Mouse (Mus musculus): ENCODE measurements around the gene Myo15b. TPM values are rescaled to one million over a fixed set of nuclear protein-coding genes. Genes with fewer than 3 reads are reported as not detected.
"Not testable (repeated sequence)": the region's sequence is repeated elsewhere in the genome, so short reads cannot be mapped to it uniquely, and the experiment has no call there.

The Myo15b gene
- polyA plus RNA-seq, 1 experiment, result 0.16 TPM

- peaks cover 6% of the 10 kb centered on the region for H3K4me1 ChIP-seq (ENCODE audit: control insufficient read depth, insufficient read depth, low read length)
- H3K27me3 ChIP-seq (ENCODE audit: control insufficient read depth, insufficient read depth, low read length), result no peaks in the 10 kb centered on the region
- no peak for TF ChIP-seq POLR2A (IDR thresholded peaks at IDR 0.05; ENCODE audit: borderline replicate concordance, insufficient read depth, low read length)
- H3K27ac ChIP-seq (ENCODE audit: insufficient read depth, low read length), result no peak overlapping the region
- 53% methylated on average over 6 of the region's 6 CpGs for WGBS
- no peak for DNase-seq
- no peak overlapping the region for H3K4me3 ChIP-seq (replicated peaks; ENCODE audit: insufficient read depth, low read depth, low read length)
Observed at GRCm38 (mm10) chr11:115841961-115842550, 16.1 kb upstream of the Myo15b start.

- H3K4me3 ChIP-seq (replicated peaks; ENCODE audit: insufficient read depth, low read depth, low read length), result no peak overlapping the region
- H3K27ac ChIP-seq (ENCODE audit: insufficient read depth, low read length), result no peak overlapping the region
- no peak for DNase-seq
- 83% methylated on average over 14 of the region's 14 CpGs for WGBS
- H3K27me3 ChIP-seq (ENCODE audit: control insufficient read depth, insufficient read depth, low read length), result no peaks in the 10 kb centered on the region
- H3K4me1 ChIP-seq (ENCODE audit: control insufficient read depth, insufficient read depth, low read length), result peaks cover 6% of the 10 kb centered on the region
- TF ChIP-seq CTCF (IDR thresholded peaks at IDR 0.05; ENCODE audit: borderline replicate concordance, insufficient read depth, low read depth, low read length), result no peak
- TF ChIP-seq POLR2A (IDR thresholded peaks at IDR 0.05; ENCODE audit: borderline replicate concordance, insufficient read depth, low read length), result no peak
Observed at GRCm38 (mm10) chr11:115843141-115843890, 14.9 kb upstream of the Myo15b start.

- 92% methylated on average over 5 of the region's 5 CpGs for WGBS
Observed at GRCm38 (mm10) chr11:115843891-115844239, 14.3 kb upstream of the Myo15b start.

GRCm38 (mm10) chr11:115844240-115844639 is 14.0 kb upstream of the Myo15b start:
- H3K27me3 ChIP-seq (ENCODE audit: control insufficient read depth, insufficient read depth, low read length), result no peaks in the 10 kb centered on the region
- peaks cover 6% of the 10 kb centered on the region for H3K4me1 ChIP-seq (ENCODE audit: control insufficient read depth, insufficient read depth, low read length)
- H3K27ac ChIP-seq (ENCODE audit: insufficient read depth, low read length), result no peak overlapping the region
- no peak for DNase-seq
- TF ChIP-seq POLR2A (IDR thresholded peaks at IDR 0.05; ENCODE audit: borderline replicate concordance, insufficient read depth, low read length) (no peak), CTCF (IDR thresholded peaks at IDR 0.05; ENCODE audit: borderline replicate concordance, insufficient read depth, low read depth, low read length) (no peak)
- WGBS, result 80% methylated on average over 8 of the region's 8 CpGs
- H3K4me3 ChIP-seq (replicated peaks; ENCODE audit: insufficient read depth, low read depth, low read length), result no peak overlapping the region

More at GRCm38 (mm10) chr11:115843891-115844239, 14.3 kb upstream of the Myo15b start:
- peaks cover 6% of the 10 kb centered on the region for H3K4me1 ChIP-seq (ENCODE audit: control insufficient read depth, insufficient read depth, low read length)
- H3K27me3 ChIP-seq (ENCODE audit: control insufficient read depth, insufficient read depth, low read length), result no peaks in the 10 kb centered on the region
- no peak for DNase-seq
- no peak overlapping the region for H3K27ac ChIP-seq (ENCODE audit: insufficient read depth, low read length)
- TF ChIP-seq POLR2A (IDR thresholded peaks at IDR 0.05; ENCODE audit: borderline replicate concordance, insufficient read depth, low read length) (no peak), CTCF (IDR thresholded peaks at IDR 0.05; ENCODE audit: borderline replicate concordance, insufficient read depth, low read depth, low read length) (no peak)
- no peak overlapping the region for H3K4me3 ChIP-seq (replicated peaks; ENCODE audit: insufficient read depth, low read depth, low read length)

- H3K4me1 ChIP-seq (ENCODE audit: control insufficient read depth, insufficient read depth, low read length), result peaks cover 6% of the 10 kb centered on the region
- WGBS, result 93% methylated on average over 2 of the region's 2 CpGs
- H3K27me3 ChIP-seq (ENCODE audit: control insufficient read depth, insufficient read depth, low read length), result no peaks in the 10 kb centered on the region
- H3K27ac ChIP-seq (ENCODE audit: insufficient read depth, low read length), result no peak overlapping the region
- no peak for DNase-seq
- no peak overlapping the region for H3K4me3 ChIP-seq (replicated peaks; ENCODE audit: insufficient read depth, low read depth, low read length)
- no peak for TF ChIP-seq CTCF (IDR thresholded peaks at IDR 0.05; ENCODE audit: borderline replicate concordance, insufficient read depth, low read depth, low read length)
- TF ChIP-seq POLR2A (IDR thresholded peaks at IDR 0.05; ENCODE audit: borderline replicate concordance, insufficient read depth, low read length), result no peak
Observed at GRCm38 (mm10) chr11:115845819-115846218, 12.4 kb upstream of the Myo15b start.

- Histone ChIP-seq H3K27me3 (ENCODE audit: control insufficient read depth, insufficient read depth, low read length) (peaks cover 2% of the 10 kb centered on the region; the same call in 1 of the 2 replicates), H3K4me3 (replicated peaks; ENCODE audit: insufficient read depth, low read depth, low read length) (no peak overlapping the region), H3K27ac (ENCODE audit: insufficient read depth, low read length) (no peak overlapping the region), H3K4me1 (ENCODE audit: control insufficient read depth, insufficient read depth, low read length) (no peaks in the 10 kb centered on the region)
- no peak for DNase-seq
- TF ChIP-seq CTCF (IDR thresholded peaks at IDR 0.05; ENCODE audit: borderline replicate concordance, insufficient read depth, low read depth, low read length), result no peak
- WGBS, result 73% methylated on average over 6 of the region's 6 CpGs
Observed at GRCm38 (mm10) chr11:115854674-115855073, 3.5 kb upstream of the Myo15b start.

- H3K4me3 ChIP-seq (replicated peaks; ENCODE audit: insufficient read depth, low read depth, low read length); H3K27ac ChIP-seq (ENCODE audit: insufficient read depth, low read length); H3K4me1 ChIP-seq (ENCODE audit: control insufficient read depth, insufficient read depth, low read length); H3K27me3 ChIP-seq (ENCODE audit: control insufficient read depth, insufficient read depth, low read length); DNase-seq: not testable (repeated sequence)
- 94% methylated on average over 4 of the region's 4 CpGs for WGBS
Observed at GRCm38 (mm10) chr11:115857146-115857545, 1.1 kb upstream of the Myo15b start.

- Histone ChIP-seq H3K4me3 (replicated peaks; ENCODE audit: insufficient read depth, low read depth, low read length) (no peak overlapping the region), H3K4me1 (ENCODE audit: control insufficient read depth, insufficient read depth, low read length) (no peaks in the 10 kb centered on the region), H3K27ac (ENCODE audit: insufficient read depth, low read length) (no peak overlapping the region), H3K27me3 (ENCODE audit: control insufficient read depth, insufficient read depth, low read length) (peaks cover 4% of the 10 kb centered on the region; the same call in 1 of the 2 replicates)
- WGBS, result 35% methylated on average over 13 of the region's 13 CpGs
- DNase-seq, result no peak
- no peak for TF ChIP-seq POLR2A (IDR thresholded peaks at IDR 0.05; ENCODE audit: borderline replicate concordance, insufficient read depth, low read length)
- no peak for TF ChIP-seq CTCF (IDR thresholded peaks at IDR 0.05; ENCODE audit: borderline replicate concordance, insufficient read depth, low read depth, low read length)
Observed at GRCm38 (mm10) chr11:115857936-115858335, 270 bp upstream of the Myo15b start.
